Mouse (Mus musculus) limb, embryonic 13.5 days (tissue): ENCODE data around the gene Tm9sf3. TPM values are rescaled to one million over a fixed set of nuclear protein-coding genes. Genes with fewer than 3 reads are reported as not detected.

ENCODE experiments used
- polyA plus RNA-seq: library from polyadenylated mRNA; unstranded; fragments of >200 nt; fragmentation: Nextera tagmentation; extraction: Ambion mirVana; gene quantifications from 2 replicates; pipeline ENCODE4 v1.2.1, GENCODE M21; 2015

The Tm9sf3 gene
- polyA plus RNA-seq, 1 experiment from 2014 or later, result 135 TPM

Other genes with a start within 250 kb of the Tm9sf3 start
- not detected in 2 replicates for gene Dntt, start 234.7 kb downstream of the Tm9sf3 start, polyA plus RNA-seq
- not detected in 2 replicates for gene Opalin, start 186.9 kb downstream of the Tm9sf3 start, polyA plus RNA-seq
- 0.68 and 1.1 TPM in 2 replicates for gene Tll2, start 57.2 kb downstream of the Tm9sf3 start, polyA plus RNA-seq
- gene Pik3ap1, start 121.1 kb upstream of the Tm9sf3 start, polyA plus RNA-seq, result 1.9 TPM in 2 replicates
- gene Lcor, start 218.6 kb upstream of the Tm9sf3 start, polyA plus RNA-seq, result 10.0 and 10.5 TPM in 2 replicates